Mouse (Mus musculus) brain, adult 2 months (tissue): Measurements from ENCODE around the gene Sapcd2.
A peak's percentile ranks its signal among the peaks of the same experiment; 100 is the strongest.

Experiments
- DNase-seq: peaks from one replicate; pipeline ENCODE4 v3.0.0; 2011; ENCODE audit warnings: low read depth, low spot score

The Sapcd2 gene

GRCm38 (mm10) chr2:25371764-25372643 lies at the start of gene Sapcd2:
TSS of gene Sapcd2 (plus strand) at chr2:25372321.
- DNase-seq: peak; percentile 96

GRCm38 (mm10) chr2:25326036-25326435 lies 46.1 kb upstream of the Sapcd2 start:
- no peak for DNase-seq

- DNase-seq: peak; percentile 79
Observed at GRCm38 (mm10) chr2:25328440-25328839, 43.7 kb upstream of the Sapcd2 start.

GRCm38 (mm10) chr2:25331470-25331869 lies 40.7 kb upstream of the Sapcd2 start:
- no peak for DNase-seq

- peak; percentile 100 for DNase-seq
Observed at GRCm38 (mm10) chr2:25332286-25333160, 39.6 kb upstream of the Sapcd2 start, which contains the start of gene Man1b1. TSS of gene Man1b1 (plus strand) at chr2:25332338.

GRCm38 (mm10) chr2:25333569-25333968 lies 38.6 kb upstream of the Sapcd2 start:
- no peak for DNase-seq

- DNase-seq: no peak
Observed at GRCm38 (mm10) chr2:25338303-25338702, 33.8 kb upstream of the Sapcd2 start.

- no peak for DNase-seq
Observed at GRCm38 (mm10) chr2:25348162-25348561, 24.0 kb upstream of the Sapcd2 start.

GRCm38 (mm10) chr2:25349499-25349898 lies 22.6 kb upstream of the Sapcd2 start:
- no peak for DNase-seq

GRCm38 (mm10) chr2:25350701-25351100 lies 21.4 kb upstream of the Sapcd2 start:
- no peak for DNase-seq

GRCm38 (mm10) chr2:25354211-25354610 lies 17.9 kb upstream of the Sapcd2 start:
- no peak for DNase-seq

GRCm38 (mm10) chr2:25355419-25356066 lies 16.6 kb upstream of the Sapcd2 start:
- DNase-seq: no peak

GRCm38 (mm10) chr2:25356208-25357079 lies 15.7 kb upstream of the Sapcd2 start, which contains the start of gene Dpp7:
TSS of gene Dpp7 (minus strand) at chr2:25356359.
- DNase-seq: peak; percentile 94

- no peak for DNase-seq
Observed at GRCm38 (mm10) chr2:25359848-25360247, 12.3 kb upstream of the Sapcd2 start.

- DNase-seq: no peak
Observed at GRCm38 (mm10) chr2:25363478-25364178, 8.5 kb upstream of the Sapcd2 start.

- no peak for DNase-seq
Observed at GRCm38 (mm10) chr2:25364313-25364712, 7.8 kb upstream of the Sapcd2 start.

GRCm38 (mm10) chr2:25364761-25365090 lies 7.4 kb upstream of the Sapcd2 start:
- DNase-seq: no peak

- peak; percentile 76 for DNase-seq
Observed at GRCm38 (mm10) chr2:25365091-25365761, 6.9 kb upstream of the Sapcd2 start, which contains the start of gene Uap1l1. TSS of gene Uap1l1 (minus strand) at chr2:25365682.

- no peak for DNase-seq
Observed at GRCm38 (mm10) chr2:25369996-25370395, 2.1 kb upstream of the Sapcd2 start.
